Mouse (Mus musculus) gastrocnemius, postnatal 4 days (tissue): ENCODE measurements around the gene Asxl1. TPM values are rescaled to one million over a fixed set of nuclear protein-coding genes. Genes with fewer than 3 reads are reported as not detected.
"Not testable (repeated sequence)": the region's sequence is repeated elsewhere in the genome, so short reads cannot be mapped to it uniquely, and the experiment has no call there.

ENCODE experiments used
- DNase-seq, 2 experiments: peaks; one replicate each; pipeline ENCODE4 v3.0.0; 2021 to 2022; ENCODE audit warnings: low spot score in 2 of 2, mixed read lengths in 2 of 2
- total RNA-seq, 2 experiments: library from RNA; stranded (reverse); gene quantifications; 2 replicates each; pipeline ENCODE4 v1.2.3; 2021

The Asxl1 gene
- total RNA-seq, 2 experiments from 2014 or later = 27.1 to 28.9 TPM

DNA sequence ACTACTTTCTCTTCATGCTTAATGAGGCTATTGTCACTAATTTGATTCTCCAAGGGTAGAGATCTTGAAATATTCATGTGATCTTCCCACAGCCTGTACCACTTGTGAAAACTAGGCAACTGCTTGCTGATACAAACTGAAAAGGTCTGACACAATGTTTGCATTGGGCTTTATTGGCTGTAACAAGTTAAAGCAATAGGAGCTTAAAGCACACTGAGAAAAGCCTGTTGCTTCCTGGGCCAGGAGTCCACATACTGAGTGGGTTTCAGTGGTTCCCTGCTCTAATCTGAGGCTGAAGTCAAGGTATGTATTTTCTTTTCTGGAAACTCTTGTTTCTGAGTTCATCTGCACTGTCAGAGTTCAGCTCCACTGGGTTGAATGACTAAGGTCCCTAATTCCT lies 2.4 kb upstream of the Asxl1 start:
- no peak for DNase-seq

DNA sequence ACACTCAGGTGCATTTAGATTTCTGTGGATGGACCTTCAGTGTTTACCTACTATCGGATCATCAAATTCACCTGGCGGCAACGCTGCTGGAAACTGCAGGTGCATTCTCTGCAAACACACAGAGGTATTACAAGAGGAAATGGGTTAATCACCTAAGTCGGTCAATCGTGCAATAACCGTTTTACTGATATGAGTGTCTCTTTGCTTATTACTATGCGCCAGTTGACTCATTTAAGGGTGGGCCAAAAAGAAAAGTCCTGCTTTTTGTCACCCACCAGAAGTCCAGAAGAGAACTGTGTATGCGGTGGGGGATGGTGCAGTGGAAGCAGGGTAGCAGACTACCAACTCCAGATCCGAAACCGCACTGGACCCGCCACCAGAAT lies 567 bp upstream of the Asxl1 start:
- DNase-seq = no peak

DNA sequence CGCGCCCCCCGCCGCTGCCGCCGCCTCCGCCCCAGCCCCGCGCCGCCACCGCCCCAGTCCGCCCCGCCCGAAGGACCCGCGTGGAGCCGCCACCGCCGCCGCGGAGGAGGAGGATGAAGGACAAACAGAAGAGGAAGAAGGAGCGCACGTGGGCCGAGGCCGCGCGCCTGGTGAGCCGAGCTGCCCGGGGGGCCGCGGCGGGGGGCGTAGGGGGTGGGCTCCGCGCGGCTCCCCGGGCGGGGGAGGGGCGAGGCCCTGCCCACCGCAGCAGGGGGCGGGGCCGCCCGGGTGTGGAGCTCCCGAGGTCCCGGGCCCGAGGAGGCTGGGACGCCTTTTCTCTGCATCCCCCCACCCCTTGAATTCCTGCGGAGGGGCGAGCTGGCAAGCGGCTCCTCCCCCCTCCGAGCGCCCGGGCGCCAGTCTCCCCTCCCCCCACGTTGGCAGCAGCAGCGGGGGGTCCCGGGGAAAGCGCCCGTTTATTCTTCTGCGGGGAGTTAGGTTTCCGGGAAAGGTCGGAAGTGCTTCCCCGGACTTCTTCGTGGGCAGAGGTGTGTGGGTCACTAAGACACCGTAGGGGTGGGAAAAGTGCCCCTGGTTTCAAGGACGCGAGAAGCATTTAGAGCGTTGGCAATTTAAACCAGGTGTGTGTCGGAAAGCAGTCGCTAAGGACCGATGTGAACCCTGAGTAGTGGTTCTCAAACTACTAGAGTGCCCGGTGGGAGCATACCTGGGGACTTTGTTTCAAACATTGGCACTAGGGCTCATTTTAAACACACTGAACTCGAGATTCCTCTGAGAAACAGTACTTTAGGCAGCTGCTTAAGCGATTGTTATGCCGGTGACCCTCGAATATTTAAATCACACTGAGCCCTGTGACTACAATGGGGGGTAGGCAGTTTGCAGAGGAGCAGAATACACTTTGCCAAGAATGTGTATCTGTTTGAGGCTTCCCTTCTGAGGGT lies 873 bp downstream of the Asxl1 start:
- peak; percentile 66 to 74 for DNase-seq

- no peak for DNase-seq
Measured at GRCm38 (mm10) chr2:153347183-153347781, 1.7 kb downstream of the Asxl1 start.

- DNase-seq = no peak
Measured at GRCm38 (mm10) chr2:153348100-153348831, 2.6 kb downstream of the Asxl1 start.

DNA sequence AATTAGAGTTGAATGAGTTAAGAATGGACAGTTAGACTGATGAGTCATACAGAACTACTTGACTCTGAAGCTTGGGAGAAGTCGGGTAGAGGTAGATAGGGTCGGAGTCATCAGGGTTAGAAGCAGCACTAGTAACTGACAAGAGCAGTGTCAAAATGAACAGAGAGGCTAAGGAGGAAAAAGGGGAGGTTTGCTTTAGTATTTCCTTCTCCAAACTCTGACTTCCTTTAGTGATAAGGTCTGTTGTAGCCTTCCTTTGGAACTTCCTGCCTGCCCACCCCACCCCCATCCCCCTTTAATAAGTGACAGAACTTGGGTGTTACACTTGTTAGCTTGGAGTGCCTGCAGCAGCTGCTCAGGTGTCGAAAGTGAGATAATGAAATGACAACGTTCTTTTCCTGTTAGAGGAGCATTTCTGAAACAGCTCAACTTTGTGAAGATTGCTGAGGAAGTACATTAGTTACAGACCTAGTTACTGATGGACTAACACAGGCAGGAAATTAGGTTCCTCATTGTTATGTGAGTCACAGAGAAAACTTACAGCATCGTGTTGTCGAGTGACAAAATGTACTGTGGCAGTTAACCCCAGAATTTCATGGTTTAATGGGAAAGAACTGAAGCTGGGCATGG lies 5.0 kb downstream of the Asxl1 start:
- no peak for DNase-seq

GRCm38 (mm10) chr2:153354648-153355047 lies 9.0 kb downstream of the Asxl1 start:
- DNase-seq = no peak

DNA sequence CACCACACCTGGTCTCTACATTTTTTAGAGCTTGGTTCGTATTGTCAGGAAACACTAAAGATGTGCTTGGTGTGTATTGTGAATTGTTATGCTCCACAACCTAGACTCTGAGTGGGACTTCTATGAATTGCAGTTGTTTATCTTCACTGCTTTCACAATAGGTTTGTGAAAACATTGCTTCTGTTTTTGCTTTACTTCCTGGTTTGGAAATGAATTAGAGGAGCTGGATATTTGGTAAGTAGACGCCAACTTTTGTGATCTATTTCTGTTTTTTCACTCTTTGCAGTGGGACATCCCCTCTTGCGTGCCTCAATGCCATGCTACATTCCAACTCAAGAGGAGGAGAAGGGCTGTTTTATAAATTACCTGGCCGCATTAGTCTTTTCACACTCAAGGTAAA lies 11.2 kb downstream of the Asxl1 start:
- no peak for DNase-seq

- no peak for DNase-seq
Measured at GRCm38 (mm10) chr2:153361101-153361710, 15.6 kb downstream of the Asxl1 start.

DNA sequence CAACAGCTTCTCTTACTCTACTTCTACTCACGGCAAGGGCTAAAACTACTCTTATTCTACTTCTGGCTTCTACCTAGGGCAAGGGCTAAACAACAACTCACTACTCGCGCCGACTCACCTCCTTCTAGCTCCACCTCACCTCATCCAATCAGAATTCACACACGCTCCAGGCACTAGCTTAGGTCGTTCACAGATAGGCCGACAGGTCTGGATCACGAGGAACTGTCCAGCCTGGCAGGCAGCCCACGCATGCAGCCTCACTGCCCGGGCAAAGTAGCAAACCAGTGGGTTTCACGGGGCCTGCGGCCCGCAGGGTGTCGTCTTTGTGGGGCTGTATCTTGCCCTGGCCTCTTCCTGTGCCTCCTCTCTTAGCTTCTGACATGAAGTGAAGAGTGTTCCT lies 18.9 kb downstream of the Asxl1 start:
- not testable (repeated sequence) for DNase-seq

GRCm38 (mm10) chr2:153370871-153371270 lies 25.2 kb downstream of the Asxl1 start:
- DNase-seq = no peak

GRCm38 (mm10) chr2:153375380-153375779 lies 29.8 kb downstream of the Asxl1 start:
- DNase-seq = no peak

- no peak for DNase-seq
Measured at GRCm38 (mm10) chr2:153380479-153380878, 34.9 kb downstream of the Asxl1 start.

DNA sequence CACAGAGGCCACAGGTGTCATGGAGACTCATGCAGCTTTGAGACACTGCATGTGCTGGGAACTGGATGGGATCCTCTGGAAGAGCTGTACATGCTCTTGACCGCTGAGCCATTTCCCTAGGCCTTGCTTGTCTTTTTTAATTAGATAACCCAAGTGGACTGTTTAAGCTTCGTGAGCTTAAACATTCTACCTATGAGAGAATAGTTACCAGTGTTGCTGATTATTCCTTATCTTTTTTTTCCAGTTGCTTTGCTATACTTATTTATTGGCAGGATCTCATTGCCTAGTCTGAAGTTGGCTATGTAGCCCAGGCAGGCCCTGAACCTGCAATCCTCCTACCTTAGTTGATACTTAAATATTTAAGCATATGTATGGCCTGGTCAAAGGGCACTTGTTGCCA lies 44.2 kb downstream of the Asxl1 start:
- DNase-seq = no peak

DNA sequence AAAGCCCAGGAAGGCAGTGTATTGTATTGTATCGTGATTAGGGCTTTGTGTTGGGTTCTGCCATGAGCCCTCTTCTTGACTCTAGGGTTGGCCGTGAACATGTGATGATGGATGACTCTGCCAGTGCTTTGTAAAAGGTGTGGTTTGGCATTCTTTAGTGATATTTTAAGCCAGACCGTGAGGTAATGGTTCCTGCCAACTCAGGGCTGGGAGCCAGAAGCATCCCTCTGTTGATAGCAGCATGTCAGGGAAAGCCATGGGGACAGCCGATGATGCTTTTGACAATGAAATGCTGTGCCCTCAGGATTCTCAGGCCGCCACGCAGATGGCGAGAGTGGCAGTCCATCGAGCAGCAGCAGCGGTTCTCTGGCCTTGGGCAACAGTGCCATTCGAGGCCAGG lies 47.4 kb downstream of the Asxl1 start:
- no peak for DNase-seq

GRCm38 (mm10) chr2:153397790-153398515 lies 52.3 kb downstream of the Asxl1 start:
- DNase-seq = no peak

DNA sequence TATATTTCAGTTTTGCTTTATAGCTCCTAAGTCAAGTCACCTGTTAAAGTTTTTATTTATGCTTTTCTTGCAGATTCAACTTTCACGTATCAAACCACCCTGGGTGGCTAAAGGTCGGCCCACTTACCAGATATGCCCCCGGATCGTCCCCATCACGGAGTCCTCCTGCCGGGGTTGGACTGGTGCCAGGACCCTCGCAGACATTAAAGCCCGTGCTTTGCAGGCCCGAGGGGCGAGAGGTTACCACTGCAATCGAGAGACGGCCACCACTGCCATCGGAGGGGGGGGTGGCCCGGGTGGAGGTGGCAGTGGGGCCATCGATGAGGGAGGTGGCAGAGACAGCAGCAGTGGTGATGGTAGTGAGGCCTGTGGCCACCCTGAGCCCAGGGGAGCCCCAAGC lies 53.5 kb downstream of the Asxl1 start:
- no peak for DNase-seq

DNA sequence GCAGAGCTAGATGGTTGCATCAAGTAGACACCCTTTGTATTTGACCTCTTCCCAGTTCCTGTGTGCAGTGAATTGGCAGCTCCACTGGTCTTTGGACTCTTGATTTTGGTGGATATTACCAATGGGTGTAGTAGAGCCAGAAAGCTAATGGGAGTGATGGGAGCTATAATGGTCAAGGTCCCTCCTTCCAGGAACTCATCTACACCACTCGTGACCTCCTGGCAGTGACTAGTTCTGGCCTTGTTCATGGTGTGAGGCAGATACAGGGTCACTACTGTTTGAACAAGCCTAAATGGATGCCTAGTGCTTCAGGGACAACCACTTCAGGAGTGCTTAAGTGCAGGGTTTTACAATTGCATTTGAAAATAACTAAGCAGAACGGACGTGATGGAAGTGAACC lies 58.4 kb downstream of the Asxl1 start:
- no peak for DNase-seq

DNA sequence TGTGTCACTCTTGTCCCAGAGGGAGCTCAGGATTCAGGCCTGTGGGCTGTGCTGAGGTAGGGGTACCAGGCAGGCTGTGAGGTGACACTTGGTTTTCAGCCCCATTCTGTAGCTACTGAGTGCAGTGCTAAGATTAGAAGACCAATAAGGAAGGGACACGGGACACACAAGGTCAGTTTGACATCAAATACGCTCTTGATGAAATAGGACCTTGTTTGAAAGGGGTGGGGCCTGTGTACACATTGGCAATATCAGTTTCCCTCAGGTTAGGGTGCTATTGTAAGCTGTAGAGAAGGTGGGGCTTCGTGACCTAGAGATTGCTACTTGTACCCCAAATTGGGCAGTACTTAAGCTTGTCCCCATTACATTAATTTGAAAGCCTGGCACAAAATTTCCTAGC lies 59.3 kb downstream of the Asxl1 start:
- no peak for DNase-seq

- no peak for DNase-seq
Measured at GRCm38 (mm10) chr2:153406882-153407281, 61.3 kb downstream of the Asxl1 start.
